Mouse (Mus musculus) hindbrain, embryonic 13.5 days (tissue): ENCODE measurements around the gene Aldh3a2. TPM values are rescaled to one million over a fixed set of nuclear protein-coding genes. Genes with fewer than 3 reads are reported as not detected.
"Not testable (repeated sequence)": the region's sequence is repeated elsewhere in the genome, so short reads cannot be mapped to it uniquely, and the experiment has no call there.

Experiments
- ATAC-seq: fragments of 200-750 bp; cut with Nextera tagmentation; 2 replicates; pipeline ENCODE4 v1.8.0; 2017; ENCODE audit warnings: moderate TSS enrichment; ENCODE audit not compliant: low FRiP score
- H3K27ac ChIP-seq: fragments of 300-500 bp; sonication (generic); 2 replicates; pipeline ENCODE4 v1.5.1; 2015; ENCODE audit warnings: inconsistent platforms, mild to moderate bottlenecking, moderate library complexity
- H3K27me3 ChIP-seq: fragments of 300-500 bp; sonication (generic); 2 replicates; pipeline ENCODE4 v1.6.1; 2015; ENCODE audit warnings: mild to moderate bottlenecking, inconsistent platforms
- H3K36me3 ChIP-seq: fragments of 300-500 bp; sonication (generic); 2 replicates; pipeline ENCODE4 v1.6.1; 2015; ENCODE audit warnings: mild to moderate bottlenecking, inconsistent platforms
- H3K4me1 ChIP-seq: fragments of 300-500 bp; sonication (generic); replicated peaks from 2 replicates; pipeline ENCODE4 v1.6.1; 2015; ENCODE audit warnings: inconsistent platforms
- H3K4me2 ChIP-seq: fragments of 300-500 bp; sonication (generic); 2 replicates; pipeline ENCODE4 v1.6.1; 2015; ENCODE audit warnings: inconsistent platforms, mild to moderate bottlenecking, moderate library complexity
- H3K4me3 ChIP-seq: fragments of 300-500 bp; sonication (generic); 2 replicates; pipeline ENCODE4 v1.5.1; 2015; ENCODE audit warnings: mild to moderate bottlenecking, inconsistent platforms
- H3K9ac ChIP-seq: fragments of 300-500 bp; sonication (generic); 2 replicates; pipeline ENCODE4 v1.6.1; 2015; ENCODE audit warnings: mild to moderate bottlenecking, inconsistent platforms
- H3K9me3 ChIP-seq: fragments of 300-500 bp; sonication (generic); 2 replicates; pipeline ENCODE4 v1.6.1; 2016; ENCODE audit warnings: inconsistent platforms
- WGBS: fragments of 180-500 bp; shearing (Covaris S2); methylation state at CpG from one replicate; pipeline ENCODE4 v1.1.7; 2015; 5-methylcytosine and 5-hydroxymethylcytosine counted together
- polyA plus RNA-seq: library from polyadenylated mRNA; unstranded; fragments of >200 nt; fragmentation: Nextera tagmentation; extraction: Ambion mirVana; gene quantifications from 2 replicates; pipeline ENCODE4 v1.2.1, GENCODE M21; 2015

Aldh3a2 gene
- 26.9 and 27.0 TPM in 2 replicates for polyA plus RNA-seq

GRCm38 (mm10) chr11:61266551-61267533 lies at the start of gene Aldh3a2:
Gene Aldh3a2 (minus strand): TSS chr11:61267464.
- H3K9ac ChIP-seq, result peak within 1 kb of the TSS; percentile 88
- H3K4me1 ChIP-seq, result peaks cover 17% of the 10 kb centered on the region
- H3K27ac ChIP-seq, result peak within 1 kb of the TSS; percentile 98
- H3K4me3 ChIP-seq, result peak within 1 kb of the TSS; percentile 73
- H3K4me2 ChIP-seq, result peak within 1 kb of the TSS; percentile 68
- peaks cover 11% of the 10 kb centered on the region for H3K27me3 ChIP-seq
- peaks cover 22% of the 10 kb centered on the region for H3K36me3 ChIP-seq
- under 1% methylated on average over 58 of the region's 58 CpGs for WGBS
- H3K9me3 ChIP-seq, result no peaks in the 10 kb centered on the region
- ATAC-seq, result peak; percentile 100

GRCm38 (mm10) chr11:61316864-61317263 lies 49.6 kb upstream of the Aldh3a2 start:
- Histone ChIP-seq H3K4me2 (no peak overlapping the region), H3K4me3 (no peak overlapping the region), H3K9ac (no peak overlapping the region), H3K27me3 (no peaks in the 10 kb centered on the region), H3K9me3 (no peaks in the 10 kb centered on the region), H3K36me3 (no peaks in the 10 kb centered on the region), H3K4me1 (no peaks in the 10 kb centered on the region), H3K27ac (no peak overlapping the region)
- ATAC-seq, result no peak
- 74% methylated on average over 2 of the region's 2 CpGs for WGBS

- no peaks in the 10 kb centered on the region for H3K4me1 ChIP-seq
- no peaks in the 10 kb centered on the region for H3K9me3 ChIP-seq
- H3K4me3 ChIP-seq, result no peak overlapping the region
- no peaks in the 10 kb centered on the region for H3K36me3 ChIP-seq
- no peak overlapping the region for H3K27ac ChIP-seq
- 80% methylated on average over 7 of the region's 7 CpGs for WGBS
- ATAC-seq, result no peak
- H3K9ac ChIP-seq, result no peak overlapping the region
- no peak overlapping the region for H3K4me2 ChIP-seq
- no peaks in the 10 kb centered on the region for H3K27me3 ChIP-seq
Observed at GRCm38 (mm10) chr11:61310321-61310720, 43.1 kb upstream of the Aldh3a2 start.

- Histone ChIP-seq H3K9ac (no peak overlapping the region), H3K4me3 (no peak overlapping the region), H3K4me1 (no peaks in the 10 kb centered on the region), H3K27ac (no peak overlapping the region), H3K36me3 (no peaks in the 10 kb centered on the region), H3K9me3 (no peaks in the 10 kb centered on the region), H3K27me3 (no peaks in the 10 kb centered on the region), H3K4me2 (no peak overlapping the region)
- WGBS, result 75% methylated on average over 12 of the region's 12 CpGs
- ATAC-seq, result no peak
Observed at GRCm38 (mm10) chr11:61309831-61310230, 42.6 kb upstream of the Aldh3a2 start.

GRCm38 (mm10) chr11:61307795-61308194 lies 40.5 kb upstream of the Aldh3a2 start:
- no peak for ATAC-seq
- Histone ChIP-seq H3K27me3 (no peaks in the 10 kb centered on the region), H3K4me1 (no peaks in the 10 kb centered on the region), H3K9ac (no peak overlapping the region), H3K36me3 (no peaks in the 10 kb centered on the region), H3K27ac (no peak overlapping the region), H3K9me3 (no peaks in the 10 kb centered on the region), H3K4me3 (no peak overlapping the region), H3K4me2 (no peak overlapping the region)
- WGBS, result 41% methylated on average over 7 of the region's 7 CpGs

GRCm38 (mm10) chr11:61305377-61305776 lies 38.1 kb upstream of the Aldh3a2 start:
- Histone ChIP-seq H3K9me3 (no peaks in the 10 kb centered on the region), H3K36me3 (no peaks in the 10 kb centered on the region), H3K27ac (no peak overlapping the region), H3K4me2 (no peak overlapping the region), H3K4me3 (no peak overlapping the region), H3K9ac (no peak overlapping the region), H3K4me1 (peaks cover 7% of the 10 kb centered on the region; the same call in 1 of the 2 replicates), H3K27me3 (no peaks in the 10 kb centered on the region)
- WGBS, result 80% methylated on average over 4 of the region's 4 CpGs
- ATAC-seq, result no peak

- H3K4me2 ChIP-seq, H3K27me3 ChIP-seq, H3K9ac ChIP-seq, H3K4me1 ChIP-seq, H3K36me3 ChIP-seq, H3K27ac ChIP-seq, ATAC-seq, H3K4me3 ChIP-seq, H3K9me3 ChIP-seq: not testable (repeated sequence)
- WGBS, result 97% methylated on average over 6 of the region's 10 CpGs
Observed at GRCm38 (mm10) chr11:61304535-61304934, 37.3 kb upstream of the Aldh3a2 start.

GRCm38 (mm10) chr11:61300716-61301392 lies 33.6 kb upstream of the Aldh3a2 start:
- no peak overlapping the region for H3K27ac ChIP-seq
- ATAC-seq, result no peak
- no peaks in the 10 kb centered on the region for H3K27me3 ChIP-seq
- H3K4me2 ChIP-seq, result 0 out of 2 replicates have a peak overlapping the region, but pooled peaks have one; percentile 10
- H3K9ac ChIP-seq, result no peak overlapping the region
- H3K36me3 ChIP-seq, result no peaks in the 10 kb centered on the region
- H3K4me1 ChIP-seq, result peaks cover 7% of the 10 kb centered on the region; the same call in 1 of the 2 replicates
- H3K4me3 ChIP-seq, result no peak overlapping the region
- no peaks in the 10 kb centered on the region for H3K9me3 ChIP-seq
- 15% methylated on average over 12 of the region's 16 CpGs for WGBS

GRCm38 (mm10) chr11:61300205-61300604 lies 32.9 kb upstream of the Aldh3a2 start:
- Histone ChIP-seq H3K4me1 (peaks cover 7% of the 10 kb centered on the region; the same call in 1 of the 2 replicates), H3K27me3 (no peaks in the 10 kb centered on the region), H3K9ac (no peak overlapping the region), H3K9me3 (no peaks in the 10 kb centered on the region), H3K27ac (no peak overlapping the region), H3K36me3 (no peaks in the 10 kb centered on the region), H3K4me2 (no peak overlapping the region), H3K4me3 (no peak overlapping the region)
- WGBS, result 61% methylated on average over 3 of the region's 3 CpGs
- no peak for ATAC-seq

GRCm38 (mm10) chr11:61297901-61298300 lies 30.6 kb upstream of the Aldh3a2 start:
- Histone ChIP-seq H3K4me2 (no peak overlapping the region), H3K4me1 (peaks cover 7% of the 10 kb centered on the region; the same call in 1 of the 2 replicates), H3K36me3 (no peaks in the 10 kb centered on the region), H3K27me3 (no peaks in the 10 kb centered on the region), H3K4me3 (no peak overlapping the region), H3K9me3 (no peaks in the 10 kb centered on the region), H3K27ac (no peak overlapping the region), H3K9ac (no peak overlapping the region)
- WGBS, result 78% methylated on average over 2 of the region's 2 CpGs
- ATAC-seq, result no peak

- H3K4me2 ChIP-seq, result no peak overlapping the region
- ATAC-seq, result no peak
- H3K4me1 ChIP-seq, result peaks cover 7% of the 10 kb centered on the region; the same call in 1 of the 2 replicates
- H3K36me3 ChIP-seq, result no peaks in the 10 kb centered on the region
- no peak overlapping the region for H3K27ac ChIP-seq
- no peak overlapping the region for H3K9ac ChIP-seq
- no peaks in the 10 kb centered on the region for H3K9me3 ChIP-seq
- WGBS, result 92% methylated on average over 2 of the region's 2 CpGs
- no peak overlapping the region for H3K4me3 ChIP-seq
- H3K27me3 ChIP-seq, result no peaks in the 10 kb centered on the region
Observed at GRCm38 (mm10) chr11:61297326-61297725, 30.1 kb upstream of the Aldh3a2 start.

GRCm38 (mm10) chr11:61296556-61296955 lies 29.3 kb upstream of the Aldh3a2 start:
- no peak for ATAC-seq
- no peaks in the 10 kb centered on the region for H3K36me3 ChIP-seq
- no peaks in the 10 kb centered on the region for H3K27me3 ChIP-seq
- H3K9ac ChIP-seq, result no peak overlapping the region
- H3K9me3 ChIP-seq, result no peaks in the 10 kb centered on the region
- 16% methylated on average over 1 of the region's 1 CpGs for WGBS
- no peak overlapping the region for H3K27ac ChIP-seq
- H3K4me1 ChIP-seq, result peaks cover 7% of the 10 kb centered on the region; the same call in 1 of the 2 replicates
- H3K4me2 ChIP-seq, result no peak overlapping the region
- H3K4me3 ChIP-seq, result no peak overlapping the region
